Mouse (Mus musculus): Measurements from ENCODE around the gene Fam3c.
A peak's percentile ranks its signal among the peaks of the same experiment; 100 is the strongest.
"Not testable (repeated sequence)": the region's sequence is repeated elsewhere in the genome, so short reads cannot be mapped to it uniquely, and the experiment has no call there.

The Fam3c gene

DNA sequence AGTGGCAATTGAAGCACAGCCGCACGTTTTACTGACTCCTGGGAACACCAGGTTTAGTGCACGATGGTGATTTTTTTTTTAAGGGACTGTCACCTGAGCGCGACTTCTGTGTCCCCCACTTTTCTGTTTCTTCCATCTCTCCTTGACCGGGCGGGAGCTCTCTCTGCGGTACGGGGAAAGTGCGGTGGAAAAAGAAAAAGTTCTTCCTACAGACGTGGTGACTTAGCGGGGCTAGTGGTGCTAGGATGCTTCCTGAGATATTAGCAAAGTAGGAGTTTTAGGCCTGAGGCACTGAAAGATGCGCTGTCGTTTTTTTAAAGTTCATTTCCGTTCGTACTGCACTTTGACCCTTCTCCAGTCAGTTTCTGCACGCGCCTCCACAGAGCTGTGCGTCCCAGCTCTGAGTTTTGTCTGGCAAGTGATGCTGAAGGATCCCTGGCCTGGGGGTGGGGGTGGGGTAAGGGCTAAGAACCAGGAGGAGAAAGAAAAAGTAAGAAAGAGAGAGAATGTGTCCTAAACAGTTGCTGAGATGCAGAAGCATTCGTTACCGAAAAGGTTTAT is 66.5 kb downstream of the Fam3c start:
- DNase-seq, result no peak

DNA sequence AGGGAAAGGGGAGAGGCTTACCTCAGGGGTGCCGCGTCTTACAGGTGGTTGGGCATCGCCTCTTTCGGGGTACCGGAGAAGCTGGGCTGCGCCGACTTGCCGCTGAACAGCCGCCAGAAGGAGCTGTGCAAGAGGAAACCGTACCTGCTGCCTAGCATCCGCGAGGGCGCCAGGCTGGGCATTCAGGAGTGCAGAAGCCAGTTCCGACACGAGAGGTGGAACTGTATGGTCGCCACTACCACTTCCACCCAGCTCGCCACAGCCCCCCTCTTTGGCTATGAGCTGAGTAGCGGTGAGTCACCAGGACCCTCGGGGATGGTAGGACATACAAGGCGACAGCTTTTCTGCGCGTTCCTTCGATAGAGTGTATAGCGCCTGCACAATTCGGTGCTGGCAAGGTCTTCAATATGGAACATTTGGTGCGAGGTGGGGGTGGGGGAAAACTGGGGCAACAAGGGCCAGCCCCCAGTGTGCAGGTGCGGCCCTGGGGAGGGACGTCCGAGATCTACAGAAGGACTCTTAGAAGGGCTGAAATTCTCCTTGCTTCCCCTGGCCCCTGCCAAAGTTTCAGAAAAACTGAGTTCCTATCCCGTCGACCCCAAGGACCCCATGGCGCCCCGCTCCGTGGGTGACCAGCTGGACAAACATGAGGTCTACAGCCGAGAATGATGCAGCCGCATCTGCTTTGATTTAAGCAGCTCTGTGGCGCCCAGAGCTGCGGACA is 67.1 kb downstream of the Fam3c start:
- peak; percentile 56 for DNase-seq

DNA sequence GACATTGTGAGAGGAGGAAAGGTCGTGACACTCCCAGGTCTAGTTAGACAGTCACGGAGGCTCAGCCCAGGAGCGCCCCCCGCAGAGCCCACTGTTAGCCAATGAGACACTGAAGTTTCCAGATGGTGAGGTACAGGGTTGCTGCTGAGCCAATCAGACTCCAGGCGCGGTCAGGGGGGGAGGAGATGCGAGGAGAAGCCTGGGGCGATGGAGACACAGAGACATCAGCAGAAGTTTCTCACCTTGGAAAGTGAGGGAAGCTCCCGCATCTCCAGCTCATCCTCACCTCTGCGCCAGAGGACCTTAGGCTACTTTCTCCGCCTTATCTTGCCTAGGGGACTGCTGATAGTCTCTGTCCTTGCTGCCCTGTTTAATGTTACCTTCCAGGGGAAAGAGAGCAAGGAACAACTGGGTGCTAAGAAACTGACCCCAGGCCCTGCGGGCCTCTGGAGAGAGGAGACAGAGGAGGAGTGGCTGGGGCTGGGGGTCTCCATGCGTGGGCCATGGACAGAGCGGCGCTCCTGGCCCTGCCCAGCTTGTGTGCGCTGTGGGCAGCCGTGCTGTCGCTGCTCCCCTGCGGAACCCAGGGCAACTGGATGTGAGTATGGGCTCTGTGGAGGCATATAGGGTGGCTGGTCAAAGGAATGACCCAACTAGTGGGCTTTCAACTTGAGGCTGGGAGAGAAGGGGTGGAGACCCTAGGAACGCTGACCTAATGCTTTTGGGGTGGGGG is 67.9 kb downstream of the Fam3c start, which contains the start of gene Wnt16:
Gene Wnt16 (plus strand): TSS at position 224 of the 733 bp plus-strand sequence.
- peak; percentile 11 for DNase-seq

DNA sequence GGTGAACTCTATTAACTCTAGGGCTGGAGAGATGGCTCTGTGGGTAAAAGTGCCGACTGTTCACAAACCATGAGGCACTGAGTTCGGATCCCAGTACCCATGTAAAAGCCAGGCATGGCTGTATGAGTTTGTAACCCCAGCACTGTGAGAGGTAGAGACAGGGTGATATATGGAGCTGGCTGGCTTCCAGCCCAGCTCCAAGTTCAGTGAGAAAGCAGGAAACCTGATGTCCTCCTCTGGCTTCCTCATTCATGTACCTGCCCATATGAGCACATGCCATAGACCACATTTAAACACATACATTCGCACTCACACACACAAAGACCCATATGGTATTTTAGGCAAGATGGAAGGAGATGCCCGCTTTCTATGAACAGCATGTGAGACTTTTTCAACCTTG is 73.6 kb downstream of the Fam3c start:
- DNase-seq, result no peak

DNA sequence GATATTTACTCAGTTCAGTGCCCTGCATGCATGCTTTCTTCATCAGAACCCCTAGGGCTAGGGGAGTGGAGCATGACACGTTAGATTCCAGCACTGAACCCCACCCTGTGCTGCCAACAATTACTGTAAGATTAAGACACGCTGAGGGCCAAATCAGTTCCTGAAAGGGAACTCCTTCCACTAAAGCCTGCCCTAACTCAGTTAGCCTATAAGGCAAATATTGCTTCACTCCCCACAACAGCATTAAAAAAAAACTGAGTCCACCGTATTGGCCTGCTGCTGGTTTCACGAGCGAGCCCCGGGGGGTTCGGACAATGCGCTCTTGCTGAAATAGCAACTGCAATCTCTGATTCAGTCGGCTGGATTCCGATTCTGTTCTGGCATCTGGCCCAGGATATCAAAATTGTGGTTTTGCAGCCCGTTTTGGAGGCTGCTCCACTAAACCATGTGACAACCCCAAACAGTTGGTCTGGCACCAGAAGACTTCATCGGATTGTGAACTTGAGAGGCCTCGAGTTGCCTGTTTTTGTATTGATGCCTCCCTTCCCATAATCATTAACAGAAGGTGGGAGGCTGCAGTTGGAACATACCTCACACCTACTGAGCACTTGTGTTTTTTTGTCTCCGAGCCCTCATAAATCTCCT is 75.7 kb downstream of the Fam3c start:
- DNase-seq, result no peak

DNA sequence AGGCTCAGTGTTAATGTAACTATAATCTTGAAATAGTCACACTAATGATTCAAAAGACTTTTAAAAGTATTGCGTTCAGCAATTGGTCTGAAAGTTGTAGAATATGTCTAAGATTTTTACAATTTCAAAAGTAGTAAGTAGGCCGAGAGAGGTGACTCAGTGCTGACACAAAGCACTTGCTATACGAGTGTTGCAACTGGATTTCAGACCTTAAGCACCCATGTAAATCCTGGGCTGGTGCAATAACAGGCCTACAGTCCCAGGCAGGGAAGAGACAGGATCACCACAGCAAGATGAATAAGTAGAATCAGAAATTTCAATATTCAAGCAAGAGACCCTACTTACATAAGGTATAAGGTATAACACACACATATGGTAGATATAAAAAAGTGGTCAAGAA is 78.1 kb downstream of the Fam3c start:
- DNase-seq, result no peak

DNA sequence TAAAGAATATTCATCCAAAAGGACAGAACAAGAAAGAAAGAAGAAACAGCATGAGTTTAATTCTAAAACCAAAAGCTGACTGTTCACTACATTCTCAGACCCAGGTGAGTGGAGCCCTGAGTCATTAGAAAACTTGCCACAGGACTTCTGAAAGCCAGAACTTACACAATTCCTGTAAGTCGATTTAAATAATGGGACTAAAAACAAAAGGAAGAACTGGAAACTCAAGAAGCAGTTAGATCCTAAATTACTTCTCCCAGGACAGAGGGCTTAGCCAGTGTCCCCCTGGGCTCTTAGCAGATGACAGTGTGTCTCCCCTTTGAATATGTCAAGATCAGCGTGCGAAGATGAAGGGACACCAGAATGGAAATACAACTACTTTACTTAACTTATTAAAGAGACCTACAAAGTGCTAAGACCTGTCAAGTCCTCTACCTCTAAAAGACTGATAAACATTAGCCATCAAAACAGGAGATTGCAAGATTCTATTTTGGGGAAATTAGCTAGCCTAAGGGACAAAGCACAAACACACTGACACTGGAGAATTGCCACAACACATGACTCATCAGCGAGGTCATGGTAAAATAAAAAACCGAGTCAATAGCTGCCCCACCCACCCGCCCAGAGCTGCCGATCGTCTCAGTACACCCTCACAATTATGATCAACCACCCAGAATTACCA is 86.1 kb downstream of the Fam3c start:
- DNase-seq, result no peak

DNA sequence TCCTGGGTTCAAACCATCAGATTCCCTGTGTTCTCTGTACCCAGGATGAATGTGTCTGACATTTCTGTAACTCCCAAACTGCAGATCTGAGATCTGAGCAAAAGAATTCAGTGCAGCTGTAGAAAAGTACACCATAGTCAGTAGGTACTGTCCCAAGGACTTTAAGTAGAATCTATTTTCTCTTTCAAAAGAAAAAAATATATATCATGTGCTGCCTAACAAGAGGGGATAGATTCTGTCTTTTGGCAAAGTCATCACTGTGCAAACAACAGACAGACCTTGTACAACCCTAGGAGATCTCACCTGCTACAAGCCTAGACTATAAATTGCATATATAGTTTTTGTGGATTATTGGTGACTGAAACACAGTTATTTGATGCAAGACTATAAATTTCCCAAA is 87.4 kb downstream of the Fam3c start:
- no peak for DNase-seq

DNA sequence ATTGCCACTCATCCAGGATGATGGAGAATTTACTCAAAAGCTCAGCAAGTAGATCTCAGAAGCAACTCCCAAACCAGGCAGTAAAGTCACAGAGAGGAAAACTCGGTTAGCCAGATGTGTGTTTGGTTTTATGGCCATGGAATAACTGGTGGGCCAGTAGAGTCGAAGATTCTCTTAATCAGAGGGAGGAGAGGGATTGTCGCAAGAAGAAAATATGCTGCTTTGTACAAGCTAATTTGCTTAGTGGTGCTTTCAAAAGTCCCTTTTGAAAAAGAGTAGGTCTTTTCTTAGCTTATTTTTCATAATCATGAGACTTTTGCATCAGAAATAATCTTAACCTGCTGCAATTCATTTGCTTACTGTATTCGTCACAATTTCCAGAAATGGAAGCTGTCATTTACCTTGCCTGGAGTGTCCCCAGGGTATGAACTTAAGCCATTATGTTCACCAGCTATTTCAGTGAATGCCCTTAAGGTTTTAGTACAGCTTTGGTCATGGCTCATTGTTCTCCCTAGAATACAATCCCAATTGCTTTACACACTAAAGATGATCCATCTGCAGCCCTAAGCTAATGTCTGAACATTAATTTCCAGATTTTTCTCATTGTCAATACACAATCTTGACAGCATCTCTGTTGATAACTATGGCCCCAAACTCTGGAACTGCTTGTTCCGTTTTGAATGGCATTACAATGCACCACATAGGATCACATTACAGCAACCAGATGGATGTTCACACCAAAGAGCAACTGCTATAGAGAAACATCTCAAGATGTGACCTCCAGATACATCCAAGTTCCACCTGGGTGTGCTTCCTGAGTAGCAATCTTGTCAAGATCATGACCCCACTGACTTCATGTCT is 88.0 kb downstream of the Fam3c start:
- no peak for DNase-seq

DNA sequence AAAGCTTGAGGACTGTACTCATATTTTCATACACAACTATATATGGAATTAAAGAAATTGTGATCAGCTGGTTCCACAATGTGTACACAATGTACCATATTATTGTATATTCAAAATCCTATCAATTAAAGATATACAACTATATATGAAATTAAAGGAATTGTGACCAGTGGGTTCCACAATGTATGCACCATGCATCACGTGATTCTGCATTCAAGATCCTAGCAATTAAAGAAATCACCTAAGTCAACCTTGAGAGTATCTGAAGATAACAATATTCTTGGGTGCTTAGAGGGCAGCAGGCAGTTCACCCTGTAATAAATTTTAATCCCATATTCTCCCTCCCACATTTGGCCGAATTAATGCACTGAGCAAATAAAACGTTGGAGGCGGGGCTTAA is 90.0 kb downstream of the Fam3c start:
- no peak for DNase-seq

DNA sequence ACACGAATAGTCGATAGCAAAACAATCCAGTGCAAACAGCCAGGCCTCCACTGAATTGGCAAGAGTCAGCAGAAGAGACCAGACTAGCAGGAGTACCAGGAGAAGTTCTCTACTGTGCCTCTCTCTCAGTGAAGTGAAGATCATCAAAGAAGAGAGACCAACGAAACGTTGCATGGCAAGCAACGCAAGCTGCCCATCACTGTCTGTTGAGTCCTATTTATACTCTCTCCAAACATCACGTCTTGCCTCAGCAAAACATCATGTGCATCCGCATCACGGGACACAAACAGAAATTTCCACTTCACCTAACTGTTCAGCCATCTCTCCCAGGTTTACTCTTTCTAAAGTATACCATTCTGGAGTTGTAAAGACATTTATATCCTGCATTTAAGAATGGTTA is 91.9 kb downstream of the Fam3c start:
- DNase-seq, result not testable (repeated sequence)

DNA sequence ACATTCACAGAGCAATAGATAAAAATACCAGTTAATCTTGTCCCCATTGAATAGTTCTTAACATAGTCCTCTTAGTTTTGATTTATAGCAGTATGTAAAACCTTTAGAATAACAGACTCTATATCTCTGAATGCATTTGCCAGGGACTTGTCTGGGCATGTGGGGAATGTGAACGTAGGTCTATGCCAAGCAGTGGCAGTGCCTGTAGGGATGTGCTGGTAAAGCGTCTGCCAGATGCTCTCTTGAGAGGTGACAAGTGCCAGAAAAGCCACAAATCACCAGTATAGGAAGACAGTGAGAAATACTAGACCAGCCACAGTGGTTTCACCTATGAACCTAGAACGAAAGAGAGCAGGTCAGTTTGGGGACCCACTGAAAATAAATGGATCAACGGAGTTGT is 93.5 kb downstream of the Fam3c start:
- no peak for DNase-seq

DNA sequence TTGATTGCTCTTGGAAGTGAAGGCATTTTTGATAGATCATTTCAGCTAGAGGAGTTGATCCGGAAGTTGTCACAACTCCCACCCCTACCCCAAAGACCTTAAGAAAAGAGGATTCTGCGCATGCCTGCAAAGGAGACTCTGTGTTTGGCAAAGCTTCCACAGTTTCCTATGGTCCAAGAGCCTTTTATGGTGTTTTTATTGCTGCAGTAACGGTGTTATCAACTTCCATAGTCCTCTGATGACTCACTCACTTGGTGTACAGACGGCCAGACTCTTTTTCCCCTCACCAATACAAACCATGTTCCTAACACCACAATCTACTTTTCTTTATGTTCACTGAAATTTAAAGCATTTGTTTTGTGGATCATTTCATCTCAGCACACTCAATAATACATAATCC is 97.3 kb downstream of the Fam3c start:
- DNase-seq, result no peak

All from thymus, postnatal 4 days (tissue).